Mouse (Mus musculus) c-Kit-negative CD71-positive TER-119-positive erythroid progenitor cells, embryonic 14.5 days (primary cell): ENCODE results near the gene Enthd1.

Experiments used
- DNase-seq: peaks from one replicate; pipeline ENCODE4 v3.0.0-alpha.2; 2013; ENCODE audit warnings: low read depth, low spot score

Enthd1 gene

GRCm38 (mm10) chr15:80410661-80411060 is 154.3 kb downstream of the Enthd1 start:
- DNase-seq: no peak

- no peak for DNase-seq
Measured at GRCm38 (mm10) chr15:80407873-80408272, 157.1 kb downstream of the Enthd1 start.
